In the genomic region with DNA sequence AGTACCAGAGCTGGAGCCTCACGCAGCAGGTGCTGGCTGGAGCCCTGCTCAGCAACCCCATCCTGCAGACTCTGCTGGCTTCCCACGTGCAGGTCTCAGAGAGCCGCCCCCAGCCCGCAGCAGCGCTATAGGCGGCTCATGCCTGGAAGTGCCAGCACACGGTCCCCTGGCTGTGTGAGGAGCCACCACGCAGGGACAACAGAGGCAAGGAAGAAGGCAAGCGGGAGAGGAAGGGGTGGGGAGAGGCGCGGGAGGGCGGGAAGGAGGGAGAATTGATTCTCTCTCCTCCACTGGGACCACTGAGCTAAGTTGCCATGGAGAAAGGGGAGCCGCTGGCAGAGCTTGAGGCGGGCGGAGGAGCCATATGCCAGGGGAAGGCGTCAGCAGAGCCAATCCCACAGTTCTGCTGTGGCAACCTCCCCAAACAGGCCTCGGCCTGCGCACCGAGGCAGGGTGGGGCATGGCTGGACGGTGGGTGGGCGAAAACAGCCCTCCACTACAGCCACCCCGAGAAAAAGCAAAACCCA, we compare ENCODE assay signal across 8 mouse cellular contexts.
DNase-seq lines count a peak whose midpoint lies in the region; ATAC-seq and TF ChIP-seq lines count a peak whose summit lies in the region.

No protein-coding gene starts in this region.

- H3K9me3 ChIP-seq in liver, embryonic 11.5 days (ENCODE audit: control insufficient read depth, low read length), result no peaks in the 10 kb centered on the region
- H3K9me3 ChIP-seq in embryonic facial prominence, embryonic 13.5 days, result no peaks in the 10 kb centered on the region
- H3K9me3 ChIP-seq in hindbrain, embryonic 16.5 days (ENCODE audit: control insufficient read depth, low read length), result no peaks in the 10 kb centered on the region
- H3K9me3 ChIP-seq in limb, embryonic 14.5 days (ENCODE audit: control insufficient read depth, low read length), result no peaks in the 10 kb centered on the region

- H3K27ac ChIP-seq in liver, embryonic 11.5 days (ENCODE audit: low read depth, low read length), result no peak overlapping the region
- 0 out of 2 replicates have a peak overlapping the region, but pooled peaks have one; percentile 44 for H3K27ac ChIP-seq in embryonic facial prominence, embryonic 13.5 days
- peak overlapping the region; percentile 84 for H3K27ac ChIP-seq in hindbrain, embryonic 16.5 days (ENCODE audit: low read depth, low read length)
- H3K27ac ChIP-seq in limb, embryonic 14.5 days (replicated peaks; ENCODE audit: low read depth, low read length), result peak overlapping the region; percentile 33

- no peak overlapping the region for H3K9ac ChIP-seq in liver, embryonic 11.5 days (ENCODE audit: low read depth, low read length)
- peak overlapping the region; percentile 58 for H3K9ac ChIP-seq in embryonic facial prominence, embryonic 13.5 days
- peak overlapping the region; percentile 58 for H3K9ac ChIP-seq in hindbrain, embryonic 16.5 days (ENCODE audit: low read depth, low read length)
- H3K9ac ChIP-seq in limb, embryonic 14.5 days (ENCODE audit: low read depth, low read length, severe bottlenecking), result peak overlapping the region; percentile 38

- H3K27me3 ChIP-seq in liver, embryonic 11.5 days (replicated peaks; ENCODE audit: control insufficient read depth, insufficient read depth, low read length), result no peaks in the 10 kb centered on the region
- H3K27me3 ChIP-seq in embryonic facial prominence, embryonic 13.5 days, result peaks cover 6% of the 10 kb centered on the region
- H3K27me3 ChIP-seq in hindbrain, embryonic 16.5 days (replicated peaks; ENCODE audit: control insufficient read depth, insufficient read depth, low read length), result no peaks in the 10 kb centered on the region
- H3K27me3 ChIP-seq in limb, embryonic 14.5 days (ENCODE audit: control insufficient read depth, insufficient read depth, low read length), result no peaks in the 10 kb centered on the region

- peaks cover 55% of the 10 kb centered on the region for H3K4me1 ChIP-seq in liver, embryonic 11.5 days (replicated peaks; ENCODE audit: control insufficient read depth, insufficient read depth, low read length)
- H3K4me1 ChIP-seq in embryonic facial prominence, embryonic 13.5 days, result peaks cover 50% of the 10 kb centered on the region
- H3K4me1 ChIP-seq in hindbrain, embryonic 16.5 days (ENCODE audit: control insufficient read depth, insufficient read depth, low read depth, low read length), result peaks cover 57% of the 10 kb centered on the region
- peaks cover 47% of the 10 kb centered on the region for H3K4me1 ChIP-seq in limb, embryonic 14.5 days (ENCODE audit: control insufficient read depth, insufficient read depth, low read length)

- 46% methylated on average over 21 of the region's 22 CpGs for WGBS in liver, embryonic 11.5 days
- 12% methylated on average over 22 of the region's 22 CpGs for WGBS in embryonic facial prominence, embryonic 13.5 days
- WGBS in hindbrain, embryonic 16.5 days, result 6% methylated on average over 20 of the region's 22 CpGs
- WGBS in limb, embryonic 14.5 days, result 11% methylated on average over 18 of the region's 22 CpGs

- no peak overlapping the region for H3K4me3 ChIP-seq in liver, embryonic 11.5 days (ENCODE audit: low read depth, low read length)
- H3K4me3 ChIP-seq in embryonic facial prominence, embryonic 13.5 days, result peak overlapping the region; percentile 23
- H3K4me3 ChIP-seq in hindbrain, embryonic 16.5 days (ENCODE audit: low read length), result peak overlapping the region; percentile 34
- H3K4me3 ChIP-seq in limb, embryonic 14.5 days (replicated peaks; ENCODE audit: low read length), result peak overlapping the region; percentile 17

- H3K36me3 ChIP-seq in liver, embryonic 11.5 days (ENCODE audit: control insufficient read depth, insufficient read depth, low read length), result no peaks in the 10 kb centered on the region
- H3K36me3 ChIP-seq in embryonic facial prominence, embryonic 13.5 days, result no peaks in the 10 kb centered on the region
- no peaks in the 10 kb centered on the region for H3K36me3 ChIP-seq in hindbrain, embryonic 16.5 days (ENCODE audit: control insufficient read depth, insufficient read depth, low read length)
- no peaks in the 10 kb centered on the region for H3K36me3 ChIP-seq in limb, embryonic 14.5 days (ENCODE audit: control insufficient read depth, insufficient read depth, low read length)

- no peak for DNase-seq in liver, embryonic 11.5 days (ENCODE audit: low spot score)
- DNase-seq in liver, result no peak
- DNase-seq in limb, embryonic 14.5 days (ENCODE audit: low spot score), result no peak
- peak; percentile 69 for DNase-seq in right cerebral cortex, postnatal 4 days
- no peak for DNase-seq in lung, postnatal 4 days

- no peak for TF ChIP-seq POLR2A in limb, embryonic 14.5 days (IDR thresholded peaks at IDR 0.05; ENCODE audit: borderline replicate concordance, extremely low read depth, insufficient read depth, insufficient read length)

- peak overlapping the region; percentile 33; the same call in 1 of the 2 replicates for H3K4me2 ChIP-seq in liver, embryonic 11.5 days
- H3K4me2 ChIP-seq in embryonic facial prominence, embryonic 13.5 days, result peak overlapping the region; percentile 54
- peak overlapping the region; percentile 56 for H3K4me2 ChIP-seq in hindbrain, embryonic 16.5 days (ENCODE audit: low read length)
- H3K4me2 ChIP-seq in limb, embryonic 14.5 days (replicated peaks; ENCODE audit: low read depth, low read length, severe bottlenecking), result peak overlapping the region; percentile 39

- no peak for ATAC-seq in liver, embryonic 11.5 days (replicated peaks; ENCODE audit: low FRiP score)
- peak; percentile 41; the same call in 1 of the 2 replicates for ATAC-seq in embryonic facial prominence, embryonic 13.5 days (ENCODE audit: insufficient number of reproducible peaks, insufficient read depth, low FRiP score, low TSS enrichment, low read depth)
- ATAC-seq in hindbrain, embryonic 16.5 days, result peak; percentile 83
- peak; percentile 47; the same call in 1 of the 2 replicates for ATAC-seq in limb, embryonic 14.5 days (ENCODE audit: low FRiP score, low read depth)
- no peak for ATAC-seq in erythroblast, adult 5-6 weeks (replicated peaks; ENCODE audit: low FRiP score, poor library complexity, severe bottlenecking)

Comparison
In these comparisons a context has a peak if more than half of its experiments do, and no peak if none do; other contexts are left out.
1. ATAC-seq: peak in embryonic facial prominence, embryonic 13.5 days (single experiment), hindbrain, embryonic 16.5 days (single experiment) and limb, embryonic 14.5 days (single experiment); none in liver, embryonic 11.5 days (single experiment) and erythroblast, adult 5-6 weeks (single experiment).
2. Peak in every context shown above with its lines, with median percentiles within 50 percentile points of each other: H3K4me2 ChIP-seq.